Mouse (Mus musculus): Measurements from ENCODE around the gene Ptpn4. TPM values are rescaled to one million over a fixed set of nuclear protein-coding genes. Genes with fewer than 3 reads are reported as not detected.

Ptpn4 gene
- polyA plus RNA-seq, 1 experiment, result 0.58 TPM

DNA sequence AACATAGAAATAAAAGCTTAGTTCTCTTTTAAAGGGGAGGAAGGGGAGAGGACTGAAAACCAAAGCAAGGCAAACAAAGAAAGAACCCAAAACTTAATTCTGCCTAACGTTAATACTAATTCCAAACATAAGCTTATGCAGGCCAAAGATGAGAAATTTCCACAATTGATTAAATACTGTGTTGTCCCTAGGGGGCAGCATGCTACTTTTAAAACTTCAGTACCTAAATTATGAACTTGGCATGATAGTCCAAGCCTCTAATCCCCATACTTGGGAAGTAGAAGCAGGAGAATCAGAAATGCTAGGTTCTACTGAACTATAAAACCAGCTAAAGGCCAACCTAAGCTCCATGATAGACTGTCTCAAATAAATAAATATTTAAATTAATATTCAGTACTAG lies 18.7 kb downstream of the Ptpn4 start:
- no peak for DNase-seq (ENCODE audit: low read depth, low spot score)
- WGBS, result 17% methylated on average over 1 of the region's 1 CpGs

DNA sequence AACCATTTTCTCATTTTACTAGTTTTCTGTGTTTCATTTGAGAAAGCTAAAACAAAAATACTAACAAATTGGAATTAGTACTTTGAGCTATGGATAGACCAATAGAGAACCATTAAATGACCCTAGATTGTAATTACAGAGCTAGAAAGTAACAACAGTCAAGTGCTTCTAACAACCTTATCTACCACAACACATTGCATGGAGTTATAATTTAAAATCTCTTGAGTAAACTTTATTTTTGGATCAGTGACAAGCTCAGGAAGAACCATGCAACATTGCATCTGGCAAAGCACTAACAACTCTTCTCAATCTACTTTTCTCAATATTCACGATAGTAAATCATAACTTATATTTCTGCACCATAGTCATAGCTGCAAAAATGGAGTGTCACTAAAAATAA lies 29.7 kb downstream of the Ptpn4 start:
- DNase-seq (ENCODE audit: low read depth, low spot score), result no peak
- 95% methylated on average over 1 of the region's 1 CpGs for WGBS

DNA sequence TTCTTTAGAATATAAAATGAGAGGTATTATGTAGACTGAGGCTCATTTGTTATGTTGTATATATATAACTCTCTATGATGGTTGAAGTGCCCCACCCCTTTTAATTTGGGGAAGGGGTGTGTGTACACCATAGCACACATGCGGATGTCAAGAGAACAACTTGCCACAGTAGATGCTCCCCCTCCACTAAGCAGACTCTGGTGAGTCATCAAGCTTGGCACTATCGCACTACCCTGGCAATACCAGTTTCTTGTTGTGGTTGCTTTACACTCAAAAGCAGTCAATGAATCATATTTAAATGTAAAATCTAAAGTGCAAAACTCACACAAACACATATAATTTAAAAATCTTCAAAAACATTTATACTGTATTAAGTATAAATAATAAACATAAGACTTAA lies 31.4 kb downstream of the Ptpn4 start:
- no peak for DNase-seq (ENCODE audit: low read depth, low spot score)
- WGBS, result 88% methylated on average over 2 of the region's 2 CpGs

DNA sequence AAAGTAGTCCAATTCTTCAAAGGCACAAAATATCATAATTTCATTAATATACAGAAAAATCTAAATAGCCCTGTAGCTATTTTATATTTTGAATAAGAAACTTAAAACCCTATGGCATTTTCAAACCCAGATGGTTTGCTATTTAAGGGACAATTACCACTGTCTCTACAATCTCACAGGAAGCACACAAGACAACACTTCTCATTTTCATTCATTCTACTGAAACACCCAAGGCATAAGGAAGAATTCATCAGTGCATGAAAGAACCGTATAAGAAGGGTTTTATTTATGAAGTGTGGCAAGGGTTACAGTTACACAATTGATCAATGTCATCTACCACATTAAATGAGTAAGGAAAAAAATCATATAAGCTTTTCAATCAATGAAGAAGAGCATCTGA lies 32.8 kb downstream of the Ptpn4 start:
- WGBS, result 26% methylated on average over 1 of the region's 1 CpGs
- no peak for DNase-seq (ENCODE audit: low read depth, low spot score)

DNA sequence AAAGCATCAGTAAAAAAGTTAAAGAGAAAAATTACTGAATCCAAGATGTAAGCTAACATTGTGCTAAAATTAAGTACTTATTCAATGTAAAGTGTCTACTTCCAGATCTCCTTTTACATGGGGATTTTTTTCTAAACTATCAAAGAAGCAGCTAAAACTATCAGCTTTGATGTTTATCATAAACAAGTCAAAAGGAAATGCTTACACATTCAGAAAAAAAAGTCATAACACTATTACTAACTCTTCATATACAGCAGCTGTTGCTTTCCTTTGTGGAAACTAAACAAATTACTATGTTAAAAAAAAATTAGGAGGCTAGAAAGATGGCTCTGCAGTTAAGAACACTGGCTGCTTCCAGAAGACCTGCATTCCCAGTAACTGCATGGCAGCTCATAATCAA lies 42.2 kb downstream of the Ptpn4 start:
- no peak for DNase-seq (ENCODE audit: low read depth, low spot score)

DNA sequence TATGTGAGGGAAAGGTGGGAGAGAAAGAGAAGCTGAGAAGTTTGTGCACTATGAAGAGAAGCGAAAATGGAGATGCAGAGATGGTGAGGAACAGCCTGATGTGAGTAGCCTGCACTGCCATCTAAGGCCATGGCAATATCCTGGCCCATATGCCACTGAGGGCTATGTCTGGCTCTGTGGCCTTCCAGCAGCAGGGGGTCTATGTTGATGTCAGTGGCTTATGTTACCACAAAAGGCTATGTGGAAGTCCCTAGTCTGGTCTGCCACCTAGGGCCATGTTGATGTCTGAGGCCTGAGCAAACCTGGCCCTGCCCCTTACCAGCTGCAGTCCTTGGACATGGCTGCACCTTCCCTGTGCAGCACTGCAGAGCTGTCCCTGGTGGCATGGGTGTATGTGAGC lies 43.1 kb downstream of the Ptpn4 start:
- WGBS, result 92% methylated on average over 1 of the region's 1 CpGs

DNA sequence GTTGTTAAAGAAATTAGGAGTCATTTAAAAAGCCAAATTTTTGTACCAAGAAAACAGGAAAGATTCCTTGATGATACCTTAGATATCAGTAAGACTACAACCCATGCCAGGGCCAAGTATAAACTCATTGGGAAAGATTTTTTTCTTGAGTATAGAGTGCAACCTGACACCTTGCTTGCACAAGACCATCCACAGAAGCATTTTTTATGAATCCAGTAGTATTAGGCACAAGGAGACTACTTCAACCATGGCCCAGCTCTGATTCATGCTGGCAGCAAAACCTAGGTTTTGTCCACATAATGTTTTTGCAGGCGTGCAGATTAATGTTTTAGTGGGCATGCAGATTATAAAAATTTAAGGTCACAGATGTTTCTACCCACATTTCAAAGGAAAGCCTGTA lies 46.8 kb downstream of the Ptpn4 start:
- DNase-seq (ENCODE audit: low read depth, low spot score), result no peak
- 79% methylated on average over 1 of the region's 1 CpGs for WGBS

More for the DNA sequence above, 43.1 kb downstream of the Ptpn4 start:
- no peak for DNase-seq (ENCODE audit: low read depth, low spot score)

DNA sequence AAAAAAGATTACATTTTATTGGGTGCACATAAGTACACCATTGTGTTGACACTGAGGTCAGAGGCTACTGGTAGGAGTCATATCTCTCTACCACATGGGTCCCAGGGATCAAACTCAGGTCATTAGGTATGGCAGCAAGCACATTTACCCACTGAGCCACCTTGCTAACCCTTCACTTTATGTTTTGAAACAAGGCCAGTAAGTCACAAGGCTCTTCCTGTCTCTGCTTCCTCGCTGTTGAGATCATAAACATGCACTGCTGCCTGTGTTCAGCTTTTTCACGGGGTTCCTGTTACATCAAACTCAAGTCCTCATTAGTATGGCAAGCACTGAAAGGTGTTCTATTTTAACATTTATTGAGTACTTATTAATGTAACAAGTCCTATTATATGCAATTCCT lies 61.5 kb downstream of the Ptpn4 start:
- WGBS, result 51% methylated on average over 2 of the region's 2 CpGs
- no peak for DNase-seq (ENCODE audit: low read depth, low spot score)

DNA sequence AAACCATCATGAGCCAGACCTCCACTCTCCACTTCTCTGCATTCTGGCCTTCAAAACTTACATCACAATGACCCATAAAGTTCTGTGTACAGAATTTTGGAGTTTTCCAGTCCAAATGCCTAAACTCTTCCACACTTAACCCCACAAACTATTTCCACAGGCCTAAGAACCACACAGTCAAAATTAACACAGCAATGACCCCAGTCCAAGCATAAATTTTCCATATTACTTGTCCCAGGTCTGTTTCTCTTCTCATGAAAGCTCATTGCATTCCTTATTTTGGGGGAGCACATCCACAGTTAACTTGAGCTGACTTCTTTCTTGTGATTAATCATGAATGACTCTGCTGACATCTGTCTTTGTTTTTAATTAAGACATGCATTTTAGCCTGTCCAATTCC lies 101.7 kb downstream of the Ptpn4 start:
- DNase-seq (ENCODE audit: low read depth, low spot score), result no peak

DNA sequence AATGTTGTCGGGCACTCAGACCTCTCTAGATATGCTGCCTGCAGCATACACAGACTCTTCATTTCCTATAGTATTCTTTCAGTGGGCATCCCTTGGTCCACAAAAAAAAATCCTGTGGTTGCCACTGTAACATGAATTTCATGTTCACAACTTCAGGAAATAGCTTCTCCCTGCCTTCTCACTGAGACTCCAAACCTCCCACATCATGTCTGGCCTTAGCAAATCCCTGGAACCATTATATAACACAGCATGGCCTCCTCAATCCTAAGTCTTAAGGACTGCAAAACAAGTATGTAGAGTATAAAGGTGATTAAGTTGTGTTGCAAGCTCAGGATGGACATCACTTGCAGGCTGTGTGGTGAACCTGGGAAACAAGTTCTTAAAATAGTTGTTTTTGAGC lies 102.6 kb downstream of the Ptpn4 start:
- WGBS, result 100% methylated on average over 1 of the region's 1 CpGs
- no peak for DNase-seq (ENCODE audit: low read depth, low spot score)

DNA sequence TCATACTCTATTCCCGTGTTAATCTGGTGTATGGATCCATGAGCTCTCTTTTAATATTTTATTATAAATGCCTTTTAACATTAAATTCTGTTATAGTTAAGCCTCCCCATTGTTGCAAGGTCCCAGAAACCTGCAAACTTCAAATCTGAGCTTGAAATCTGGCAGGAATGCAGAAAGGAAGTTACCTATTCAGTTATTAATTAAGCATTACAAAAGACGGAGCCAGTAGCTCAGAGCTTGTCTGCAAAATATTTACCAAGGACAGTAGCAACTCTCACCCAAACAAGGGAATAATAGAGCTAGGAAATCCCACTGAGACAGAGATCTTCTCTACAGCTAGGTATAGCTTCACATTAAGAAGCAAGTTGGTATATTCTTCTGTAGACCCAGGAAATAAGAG lies 106.2 kb downstream of the Ptpn4 start:
- WGBS, result 91% methylated on average over 2 of the region's 2 CpGs
- no peak for DNase-seq (ENCODE audit: low read depth, low spot score)

DNA sequence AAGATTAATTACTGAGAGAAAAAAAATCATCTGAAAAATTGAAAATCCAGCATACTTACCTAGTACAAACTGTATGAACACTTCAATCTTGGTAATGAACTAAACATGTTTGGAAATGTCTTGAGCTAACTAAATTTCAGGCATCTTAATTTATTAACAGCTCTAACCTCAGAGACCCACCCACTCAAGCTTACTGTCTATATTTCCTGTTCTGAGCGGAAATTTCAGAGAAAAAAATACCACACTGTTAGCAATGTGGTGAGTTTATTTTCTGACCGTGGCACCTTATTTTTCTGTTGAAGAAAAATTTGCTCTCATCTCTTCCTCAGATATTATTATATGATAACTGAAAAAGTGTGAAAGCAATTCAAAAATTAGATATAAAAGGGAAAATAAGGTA lies 124.4 kb downstream of the Ptpn4 start:
- WGBS, result 77% methylated on average over 2 of the region's 2 CpGs
- no peak for DNase-seq (ENCODE audit: low read depth, low spot score)

DNA sequence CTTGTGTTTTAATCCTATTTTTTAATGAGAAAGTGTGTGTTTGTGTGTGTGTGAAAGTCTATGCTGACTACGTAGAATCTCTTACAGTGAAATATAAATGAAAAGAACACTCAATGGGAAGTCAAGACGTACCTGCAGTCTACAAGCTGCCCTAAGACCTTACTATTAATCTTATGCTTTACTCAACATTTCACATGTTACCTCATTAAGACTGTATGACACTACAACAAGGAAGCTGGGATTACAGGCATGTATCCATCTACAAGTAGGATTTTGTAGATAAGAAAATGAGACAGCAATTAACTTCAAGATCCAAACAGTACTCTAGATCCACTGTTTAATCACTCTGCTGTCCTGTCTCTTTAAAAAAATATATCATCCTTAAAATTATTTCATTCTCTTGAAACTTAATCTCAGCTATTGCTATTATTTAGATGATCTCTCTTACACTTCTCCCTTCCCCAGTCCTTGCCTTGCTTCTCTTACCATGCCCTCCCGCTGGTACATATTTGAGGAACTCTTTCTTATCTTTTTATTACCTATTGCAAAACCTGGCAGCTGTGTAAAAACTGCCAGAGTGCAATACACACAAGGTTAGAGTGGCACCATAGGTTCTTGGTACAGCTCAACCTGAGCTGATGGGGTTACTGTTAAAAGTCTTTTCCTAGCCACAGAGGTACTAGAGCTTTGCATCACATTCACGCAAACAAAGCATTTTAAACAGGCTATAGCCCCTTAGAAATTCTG lies 130.8 kb downstream of the Ptpn4 start:
- WGBS, result 61% methylated on average over 4 of the region's 4 CpGs
- DNase-seq (ENCODE audit: low read depth, low spot score), result peak; percentile 24

DNA sequence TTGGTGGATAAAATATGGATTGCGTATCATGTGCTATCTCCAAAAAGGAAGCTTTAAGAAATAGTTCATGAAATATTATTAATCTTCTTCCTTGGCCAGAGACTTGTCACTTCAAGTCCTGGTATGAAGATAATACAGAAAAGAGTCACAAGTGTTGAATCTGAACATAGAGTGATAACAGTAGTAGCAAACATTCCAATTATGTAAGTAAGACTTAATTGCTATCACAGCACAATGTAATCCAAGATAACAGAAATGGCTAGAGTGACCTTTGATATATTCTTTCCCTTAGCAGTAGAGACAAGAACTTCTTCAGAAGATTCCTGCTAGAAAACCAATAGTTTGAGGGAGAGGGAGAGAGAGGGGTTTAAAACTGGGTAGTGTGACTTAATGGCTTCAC lies 140.6 kb downstream of the Ptpn4 start:
- no peak for DNase-seq (ENCODE audit: low read depth, low spot score)
- WGBS, result 98% methylated on average over 1 of the region's 1 CpGs

DNA sequence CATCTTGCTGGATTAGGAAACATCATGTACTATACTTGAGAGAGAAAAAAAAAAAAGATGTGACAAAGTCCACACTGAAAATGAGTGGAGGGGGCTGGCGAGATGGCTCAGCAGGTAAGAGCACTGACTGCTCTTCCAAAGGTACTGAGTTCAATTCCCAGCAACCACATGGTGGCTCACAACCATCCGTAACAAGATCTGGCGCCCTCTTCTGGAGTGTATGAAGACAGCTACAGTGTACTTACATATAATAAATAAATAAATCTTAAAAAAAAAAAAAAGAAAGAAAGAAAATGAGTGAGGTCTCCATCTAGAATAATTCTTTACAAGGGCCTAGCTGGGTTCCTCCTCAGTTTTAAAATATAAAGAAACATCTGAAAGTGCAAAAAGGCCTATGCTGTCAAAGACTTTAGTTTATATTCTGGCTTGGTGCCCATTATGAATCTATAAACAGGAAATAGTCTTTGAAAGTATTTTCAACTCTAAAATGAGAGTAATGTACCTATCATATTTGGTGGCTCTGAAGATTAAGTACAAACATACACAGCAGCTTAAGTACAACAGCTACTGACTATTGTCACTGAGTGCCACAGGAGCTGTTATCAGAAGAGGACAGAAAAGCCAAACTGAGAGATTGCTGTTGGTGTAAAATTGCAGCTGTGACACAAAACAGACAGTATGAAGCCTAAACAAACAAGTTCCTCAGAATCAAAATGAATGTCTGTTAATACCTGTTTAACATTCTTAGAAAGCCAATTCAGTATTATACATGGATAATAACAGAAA lies 151.4 kb downstream of the Ptpn4 start:
- 89% methylated on average over 3 of the region's 3 CpGs for WGBS

DNA sequence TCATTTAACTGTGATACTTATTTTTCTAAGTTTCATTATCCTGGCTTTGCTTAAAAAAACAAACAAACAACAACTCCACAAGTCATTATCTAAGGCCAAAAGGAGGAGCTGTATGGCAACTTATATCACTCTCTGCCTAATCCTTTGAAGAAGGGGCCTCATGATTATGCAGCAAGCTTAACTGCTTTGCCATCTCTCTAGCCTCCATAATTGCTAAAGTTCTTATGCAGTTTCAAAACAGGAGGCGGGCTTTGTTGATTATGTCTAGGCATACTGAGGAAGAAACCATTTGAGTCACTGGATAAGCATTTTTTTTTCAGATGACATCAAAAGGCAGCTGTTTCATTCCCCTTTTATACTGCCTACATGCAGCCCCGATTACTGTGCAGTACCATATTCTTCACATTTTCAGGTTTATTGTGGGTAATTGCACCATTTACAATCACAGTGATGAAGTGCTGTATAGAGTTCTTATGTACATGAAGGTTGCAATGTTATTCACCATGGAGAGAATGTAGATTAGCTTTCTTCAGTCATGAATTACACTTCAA lies 155.7 kb downstream of the Ptpn4 start:
- DNase-seq (ENCODE audit: low read depth, low spot score), result no peak
- 43% methylated on average over 2 of the region's 2 CpGs for WGBS

More for the DNA sequence above, 151.4 kb downstream of the Ptpn4 start:
- no peak for DNase-seq (ENCODE audit: low read depth, low spot score)

DNA sequence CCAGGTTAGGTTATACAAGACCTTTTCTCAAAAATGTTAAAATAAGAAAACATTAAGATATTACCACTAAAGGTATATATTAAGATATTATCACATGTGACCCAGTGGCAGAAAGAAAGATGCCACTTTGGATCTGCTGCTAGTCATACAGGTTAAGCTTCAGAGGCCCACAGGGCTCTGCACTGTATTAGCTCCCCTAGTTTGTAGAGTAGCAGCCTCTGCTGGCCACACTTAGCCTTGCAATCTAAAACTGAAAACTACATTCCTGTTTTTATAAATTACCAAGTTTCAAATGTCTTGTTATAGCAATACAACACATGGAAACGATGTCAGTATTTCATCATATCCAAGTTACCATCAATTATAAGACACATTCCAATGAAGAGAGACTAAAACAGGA lies 162.4 kb downstream of the Ptpn4 start:
- no peak for DNase-seq (ENCODE audit: low read depth, low spot score)
- WGBS, result 51% methylated on average over 1 of the region's 1 CpGs

DNA sequence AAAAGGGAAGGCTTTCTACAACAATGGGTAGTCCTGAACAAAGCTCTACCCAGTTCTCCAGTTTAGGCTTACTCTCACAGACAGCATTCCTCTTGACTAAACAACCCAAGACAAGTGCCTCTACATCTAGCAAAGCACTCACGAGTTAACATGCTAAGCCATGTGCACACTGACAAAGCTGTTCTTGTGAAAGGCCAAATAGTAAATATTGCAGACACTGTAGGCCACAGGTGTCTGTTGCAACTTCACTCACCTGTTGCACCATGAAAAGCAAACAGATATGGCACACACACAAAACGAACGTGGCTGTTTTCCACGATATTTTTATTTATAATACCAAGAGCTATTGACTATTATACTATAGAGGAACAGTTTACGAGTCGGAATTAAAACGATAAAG lies 170.5 kb downstream of the Ptpn4 start:
- WGBS, result 58% methylated on average over 7 of the region's 7 CpGs
- no peak for DNase-seq (ENCODE audit: low read depth, low spot score)

DNA sequence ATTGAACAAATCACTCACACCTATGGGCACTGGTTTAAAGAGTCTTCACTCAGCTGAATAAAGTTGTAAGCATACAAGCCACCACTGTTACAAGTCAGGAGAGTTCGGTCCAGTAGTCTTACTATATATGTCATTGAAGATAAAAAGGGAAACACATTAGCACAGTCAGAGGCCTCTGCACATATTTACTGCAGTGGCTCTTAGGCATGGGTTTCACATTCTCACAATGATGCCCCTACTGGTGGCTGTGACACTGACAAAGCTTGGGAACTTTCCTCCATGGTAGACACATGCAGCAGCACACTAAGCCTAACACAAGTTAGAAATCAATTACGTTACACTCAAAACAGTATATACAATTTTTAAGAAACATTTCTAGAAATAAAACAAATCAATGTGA lies 183.1 kb downstream of the Ptpn4 start:
- WGBS, result 91% methylated on average over 2 of the region's 2 CpGs
- DNase-seq (ENCODE audit: low read depth, low spot score), result no peak

DNA sequence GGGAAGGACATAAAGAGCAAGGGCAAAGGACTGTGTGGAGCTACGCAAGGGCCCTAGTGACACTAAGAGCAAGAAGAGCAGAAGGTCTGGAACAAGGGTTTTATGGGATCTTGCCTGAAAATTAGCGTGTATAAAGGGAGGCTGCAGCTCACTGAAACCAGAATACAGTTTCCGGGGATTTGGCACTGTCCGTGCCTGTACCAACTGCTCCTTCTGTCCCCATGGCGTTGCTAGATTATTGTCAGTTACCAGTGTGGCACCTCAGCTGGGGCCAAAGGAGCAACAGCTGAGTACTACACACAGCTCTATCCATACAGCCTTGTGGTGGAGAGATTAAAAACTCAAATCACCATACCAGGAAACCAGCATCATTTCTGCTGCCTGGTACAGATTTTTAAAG lies 187.0 kb downstream of the Ptpn4 start:
- DNase-seq (ENCODE audit: low read depth, low spot score), result no peak
- WGBS, result 89% methylated on average over 5 of the region's 5 CpGs

DNA sequence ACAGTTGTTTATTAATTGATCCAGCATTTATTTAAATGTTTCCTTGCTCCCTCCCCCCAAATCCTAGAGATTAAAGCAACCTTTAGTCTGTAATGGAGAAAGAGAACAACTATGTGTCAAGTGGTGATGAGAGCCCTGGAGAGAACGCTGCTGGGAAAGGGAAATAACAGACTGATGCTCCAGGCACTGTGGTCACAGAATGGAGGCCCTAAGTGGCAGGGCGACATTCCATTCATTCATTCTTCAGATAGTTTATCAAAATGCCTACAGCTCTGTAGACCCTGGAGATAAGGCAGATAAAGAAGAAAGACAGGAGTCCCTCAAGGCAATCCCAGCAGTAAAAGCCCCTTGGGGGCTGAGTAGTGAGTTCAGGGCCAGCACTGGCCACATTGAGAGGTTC lies 187.8 kb downstream of the Ptpn4 start:
- 85% methylated on average over 2 of the region's 2 CpGs for WGBS
- DNase-seq (ENCODE audit: low read depth, low spot score), result no peak
